Mouse (Mus musculus) CD4-positive helper T cell, adult 2 months (primary cell): ENCODE measurements around the gene Miga2.

ENCODE experiments used
- DNase-seq: peaks from one replicate; pipeline ENCODE4 v3.0.0-alpha.2; 2012; ENCODE audit warnings: low read depth, missing footprints, low spot score

The Miga2 gene

DNA sequence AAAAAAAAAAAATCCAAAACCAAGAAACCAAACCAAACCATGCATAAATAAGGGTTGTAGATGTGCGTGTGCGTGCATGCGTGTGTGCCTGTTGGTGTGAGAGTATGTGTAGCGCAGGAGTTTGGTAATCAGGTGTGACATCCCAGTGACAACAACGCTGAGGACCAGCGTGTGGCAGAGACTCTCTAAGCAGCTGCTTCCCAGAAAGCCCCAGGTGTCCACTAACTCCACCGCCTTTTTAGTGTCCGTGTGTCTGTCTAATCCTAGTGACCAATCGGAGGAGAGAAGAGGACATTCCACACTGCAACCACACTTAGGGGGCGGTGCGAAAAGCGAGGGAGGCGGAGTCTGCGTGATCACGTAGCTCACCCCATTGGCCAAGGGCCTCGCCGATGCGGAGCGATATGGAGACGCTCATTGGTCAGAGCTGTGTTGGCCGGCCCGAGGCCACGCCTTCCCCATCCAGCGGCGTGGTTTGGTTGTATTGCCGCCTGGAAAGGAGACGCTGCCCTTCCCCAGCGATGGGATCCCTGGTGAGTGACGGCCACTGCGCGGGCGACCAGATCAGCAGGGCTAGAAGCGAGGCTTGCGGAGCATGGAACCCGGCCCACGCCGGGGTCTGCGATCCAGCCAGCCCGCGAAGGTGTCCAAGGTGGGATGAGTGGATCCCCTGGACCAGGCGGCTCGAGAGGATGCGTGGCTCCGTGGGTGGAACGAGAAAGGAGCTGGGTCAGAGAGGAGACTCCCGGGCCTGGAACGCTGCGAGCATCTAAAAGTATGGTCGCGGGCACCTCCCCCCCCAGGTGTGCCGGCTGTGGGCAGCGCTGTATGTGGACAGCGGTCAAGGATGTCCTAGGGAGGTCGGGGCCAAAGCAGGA is at the start of gene Miga2:
Gene Miga2, plus strand, starts transcription at position 461 of the 878 bp plus-strand sequence.
- DNase-seq: peak; percentile 97

DNA sequence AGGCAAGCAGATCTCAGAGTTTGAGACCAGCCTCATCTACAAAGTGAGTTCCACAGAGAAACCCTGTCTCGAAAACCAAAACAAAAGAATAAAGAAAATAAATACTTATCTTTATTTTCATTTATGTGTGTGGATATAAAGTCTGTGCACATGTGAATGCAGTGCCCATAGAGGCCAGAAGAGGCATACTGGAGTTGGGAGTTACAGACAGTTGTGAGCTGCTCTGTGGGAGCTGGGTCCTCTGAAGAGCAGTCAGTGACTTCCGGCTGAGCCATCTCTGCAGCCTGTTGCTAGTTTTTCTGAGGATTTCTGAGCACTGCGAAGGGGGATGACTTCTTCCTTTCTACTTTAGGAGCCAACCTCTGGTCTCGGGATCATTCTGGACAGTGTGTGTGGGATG is 47.9 kb upstream of the Miga2 start:
- DNase-seq: no peak

DNA sequence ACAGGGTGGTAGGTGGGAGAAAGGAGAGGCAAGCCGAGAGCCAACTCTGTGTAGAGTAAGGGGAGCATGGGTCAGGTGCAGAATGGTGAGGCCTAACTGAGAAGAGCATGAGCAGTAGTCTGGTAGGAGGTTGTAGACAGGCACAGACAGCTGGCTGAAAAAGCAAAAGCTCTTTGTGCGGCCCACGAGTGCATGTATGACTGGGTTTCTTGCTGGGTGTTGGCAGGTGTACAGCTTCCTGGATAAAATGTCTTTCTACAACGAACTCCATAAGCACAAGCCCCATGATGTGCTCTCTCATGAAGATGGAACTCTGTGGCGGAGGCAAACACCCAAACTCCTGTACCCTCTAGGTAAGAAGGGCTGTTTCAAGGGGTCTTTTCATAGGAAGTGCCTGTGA is 47.1 kb upstream of the Miga2 start:
- no peak for DNase-seq

GRCm38 (mm10) chr2:30319260-30319659 is 44.8 kb upstream of the Miga2 start:
- DNase-seq: no peak

- no peak for DNase-seq
Measured at GRCm38 (mm10) chr2:30323111-30323510, 40.9 kb upstream of the Miga2 start.

GRCm38 (mm10) chr2:30325296-30325695 is 38.7 kb upstream of the Miga2 start:
- no peak for DNase-seq

GRCm38 (mm10) chr2:30327276-30327675 is 36.8 kb upstream of the Miga2 start:
- no peak for DNase-seq

GRCm38 (mm10) chr2:30328791-30329190 is 35.2 kb upstream of the Miga2 start:
- no peak for DNase-seq

GRCm38 (mm10) chr2:30335324-30335723 is 28.7 kb upstream of the Miga2 start:
- no peak for DNase-seq

- DNase-seq: no peak
Measured at GRCm38 (mm10) chr2:30336174-30336915, 27.7 kb upstream of the Miga2 start.

GRCm38 (mm10) chr2:30337179-30337578 is 26.9 kb upstream of the Miga2 start:
- peak; percentile 6 for DNase-seq

GRCm38 (mm10) chr2:30342061-30342460 is 22.0 kb upstream of the Miga2 start:
- DNase-seq: no peak

DNA sequence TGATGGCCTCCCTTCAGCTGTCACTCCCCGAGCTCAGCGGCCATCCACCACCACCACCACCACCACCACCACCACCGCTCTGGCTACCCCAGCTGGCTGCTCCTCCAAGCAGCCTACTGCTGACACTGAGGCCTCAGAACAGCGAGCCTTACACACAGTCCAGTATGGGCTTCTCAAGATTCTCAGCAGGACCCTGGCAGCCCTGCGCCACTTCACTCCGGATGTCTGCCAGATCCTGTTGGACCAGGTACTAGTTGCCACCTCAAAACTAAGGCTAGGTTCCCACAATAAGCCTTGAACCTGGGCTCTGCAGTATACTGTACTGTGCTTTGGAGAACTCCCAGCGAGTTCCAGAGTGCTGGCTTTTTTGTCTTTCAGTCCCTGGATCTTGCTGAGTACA is 21.5 kb upstream of the Miga2 start:
- no peak for DNase-seq

DNA sequence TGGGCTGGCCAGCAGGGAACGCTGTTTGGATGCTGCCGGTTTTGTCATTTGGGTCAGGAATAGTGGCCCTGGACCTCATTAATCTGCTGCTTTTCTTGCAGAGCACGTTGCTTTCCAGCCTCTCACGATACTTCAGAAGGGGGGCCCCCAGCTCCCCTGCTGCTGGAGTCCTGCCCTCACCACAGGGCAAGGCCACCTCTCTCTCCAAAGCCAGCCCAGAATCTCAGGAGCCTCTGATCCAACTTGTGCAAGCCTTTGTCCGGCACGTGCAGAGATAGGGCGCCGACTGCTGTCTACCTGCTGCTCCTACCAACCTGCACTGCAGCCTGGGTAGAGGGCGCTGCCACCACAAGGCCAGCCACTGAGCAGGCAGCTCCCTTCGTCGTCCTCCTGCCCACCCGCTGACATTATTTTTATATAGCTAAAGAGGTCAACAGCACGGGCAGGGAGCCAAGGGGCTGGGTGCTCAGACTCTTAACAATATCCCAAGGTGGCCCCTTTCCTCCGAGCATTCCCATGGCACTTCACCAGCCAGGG is 20.4 kb upstream of the Miga2 start:
- DNase-seq: no peak

DNA sequence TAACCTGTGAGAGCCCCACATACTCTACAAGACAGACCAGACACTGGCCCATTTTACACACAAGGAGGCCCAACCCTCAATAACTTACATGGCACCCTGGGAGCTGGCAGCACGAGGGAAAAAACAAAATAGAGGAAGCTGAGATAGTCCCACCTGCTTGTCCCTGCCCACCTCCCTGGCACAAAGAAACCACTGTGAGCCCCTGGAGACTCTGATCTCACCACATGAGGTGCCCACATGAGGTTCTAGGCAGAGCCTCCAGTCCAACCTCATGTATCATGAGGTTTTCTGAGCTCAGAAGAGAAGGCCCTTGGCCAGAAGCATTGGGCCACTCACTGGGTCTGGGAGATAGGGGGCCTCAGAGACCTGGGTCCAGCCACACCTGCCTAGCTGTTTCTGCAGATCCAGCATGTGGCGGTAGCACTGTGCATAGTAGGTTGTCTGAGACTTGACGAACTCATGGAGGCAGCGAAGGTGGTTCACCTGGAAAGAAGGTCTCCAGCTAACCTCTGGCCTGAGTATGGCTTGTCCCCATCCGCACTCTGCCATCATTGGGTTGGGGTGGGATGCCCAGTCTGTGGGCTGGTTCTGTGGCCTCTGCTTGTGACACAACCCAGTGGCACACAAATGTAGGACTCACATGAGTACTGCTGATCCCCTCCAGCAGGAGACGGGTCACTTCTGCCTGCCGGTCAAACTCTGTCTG is 17.9 kb upstream of the Miga2 start:
- DNase-seq: no peak

DNA sequence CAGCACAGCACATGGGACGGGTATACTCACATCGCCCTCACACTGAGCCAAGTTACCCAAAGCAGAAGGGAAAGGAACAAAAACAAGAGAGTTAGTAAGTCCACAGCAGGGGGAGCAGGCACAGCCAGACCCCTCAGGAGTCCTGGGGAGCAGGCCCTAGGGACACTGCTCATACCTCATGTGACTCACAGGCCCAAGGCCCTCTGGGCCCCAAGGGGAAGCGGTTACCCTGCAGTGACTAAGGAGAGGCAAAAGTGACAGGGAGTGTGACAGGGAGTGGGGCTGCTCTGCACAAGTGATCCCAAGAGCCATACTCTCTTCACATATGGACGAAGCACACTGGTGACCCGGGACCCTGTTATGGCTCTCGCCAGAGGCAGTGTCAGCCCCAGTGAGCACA is 14.8 kb upstream of the Miga2 start:
- no peak for DNase-seq

DNA sequence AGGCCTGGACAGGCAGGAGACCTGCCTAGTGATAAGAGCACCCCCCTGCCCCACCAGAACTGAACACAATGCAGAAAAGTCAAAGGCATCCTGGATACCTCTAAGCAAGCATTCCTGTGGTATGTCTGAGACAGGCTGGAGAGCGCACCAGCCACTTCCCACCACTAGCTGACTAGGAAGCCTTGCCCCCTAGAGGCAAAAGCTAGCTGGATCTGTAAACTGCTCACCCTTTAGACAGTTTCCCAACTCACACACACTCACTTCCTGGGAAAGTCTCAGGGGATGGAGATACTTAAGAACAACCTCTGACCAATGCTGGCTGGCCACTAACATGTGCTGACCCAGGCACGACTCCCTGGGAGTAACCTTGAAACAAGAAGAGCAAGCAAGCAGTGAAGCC is 12.9 kb upstream of the Miga2 start:
- DNase-seq: no peak

GRCm38 (mm10) chr2:30355861-30356260 is 8.2 kb upstream of the Miga2 start:
- DNase-seq: no peak

- no peak for DNase-seq
Measured at GRCm38 (mm10) chr2:30356266-30356665, 7.8 kb upstream of the Miga2 start.

DNA sequence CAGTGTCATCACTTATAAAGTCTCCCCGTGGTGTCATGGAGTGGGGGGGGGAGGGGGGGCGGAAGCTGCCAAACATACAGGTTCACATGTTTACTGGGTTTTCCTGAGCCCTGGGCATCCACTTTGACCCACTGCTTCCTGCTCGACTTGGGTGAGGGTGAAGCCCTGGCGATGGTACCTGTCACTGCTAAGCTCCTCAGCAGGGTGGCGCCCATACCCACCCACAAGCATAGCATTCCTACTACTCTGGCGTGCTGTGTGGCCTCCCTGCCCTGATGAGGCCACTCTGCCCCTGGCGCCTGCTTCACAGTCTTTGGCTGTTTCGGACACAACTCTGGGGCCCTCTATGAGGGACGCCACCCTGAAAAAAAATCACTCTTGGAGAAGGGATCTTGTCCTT is 7.1 kb upstream of the Miga2 start:
- no peak for DNase-seq

GRCm38 (mm10) chr2:30357552-30358510 is 6.2 kb upstream of the Miga2 start:
- DNase-seq: peak; percentile 14
